Mouse (Mus musculus) kidney, postnatal 36 days (tissue): ENCODE data around the gene Srp72.
"Not testable (repeated sequence)": the region's sequence is repeated elsewhere in the genome, so short reads cannot be mapped to it uniquely, and the experiment has no call there.

Experiments used
- DNase-seq, 2 experiments: peaks; one replicate each; pipeline ENCODE4 v3.0.0; 2021 to 2022; ENCODE audit warnings: mixed read lengths in 2 of 2

Gene Srp72

DNA sequence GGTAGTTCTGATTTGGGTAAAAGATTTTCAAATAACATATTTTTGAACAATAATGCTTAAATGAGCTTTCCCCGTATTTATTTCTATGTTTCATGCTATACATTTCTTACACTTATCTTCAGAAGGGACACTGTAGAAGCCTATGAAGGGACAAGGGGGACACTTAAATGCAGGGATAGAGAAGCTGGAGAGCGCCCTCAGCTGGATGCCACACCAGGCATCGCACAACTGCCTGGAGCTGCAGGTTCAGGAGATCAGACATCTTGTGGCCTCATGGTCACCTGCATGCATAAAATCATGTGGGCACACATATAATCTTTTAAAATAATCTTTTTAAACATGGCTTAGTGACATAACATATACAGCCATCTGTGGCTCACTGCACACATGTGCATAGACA, 9.8 kb upstream of the Srp72 start:
- DNase-seq, result peak; percentile 26 to 61

DNA sequence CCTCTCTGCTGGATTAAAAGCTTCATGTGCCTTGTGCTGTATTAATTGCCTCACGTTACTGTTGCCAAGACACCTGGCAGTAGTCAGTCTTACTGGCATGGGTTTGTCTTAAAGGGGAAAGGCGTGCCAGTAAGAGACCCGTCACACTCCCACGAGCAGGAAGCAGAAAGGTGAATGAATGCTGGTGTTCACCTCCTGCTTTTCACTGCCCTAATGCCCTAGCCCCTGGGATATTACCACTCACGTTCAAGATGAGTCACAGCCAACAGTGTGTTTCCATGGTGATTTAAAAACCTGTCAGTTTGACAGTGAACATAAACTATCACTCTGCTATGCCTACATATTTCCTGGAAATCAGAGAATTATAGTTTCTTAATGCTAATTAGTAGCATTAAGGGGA, 5.2 kb upstream of the Srp72 start:
- DNase-seq, result peak; percentile 23 to 33

DNA sequence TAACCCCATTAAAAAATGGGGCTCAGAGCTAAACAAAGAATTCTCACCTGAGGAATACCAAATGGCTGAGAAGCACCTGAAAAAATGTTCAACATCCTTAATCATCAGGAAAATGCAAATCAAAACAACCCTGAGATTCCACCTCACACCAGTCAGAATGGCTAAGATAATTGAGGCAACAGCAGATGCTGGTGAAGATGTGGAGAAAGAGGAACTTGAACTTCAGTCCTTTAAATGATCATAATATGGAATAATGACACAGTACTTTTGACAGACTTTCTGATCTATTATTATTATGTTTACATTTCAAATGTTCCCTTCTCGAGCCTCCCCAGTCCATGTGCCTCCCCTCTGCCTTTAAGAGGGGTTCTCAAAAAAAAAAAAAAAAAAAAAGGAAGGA, 3.4 kb upstream of the Srp72 start:
- DNase-seq, result not testable (repeated sequence)

DNA sequence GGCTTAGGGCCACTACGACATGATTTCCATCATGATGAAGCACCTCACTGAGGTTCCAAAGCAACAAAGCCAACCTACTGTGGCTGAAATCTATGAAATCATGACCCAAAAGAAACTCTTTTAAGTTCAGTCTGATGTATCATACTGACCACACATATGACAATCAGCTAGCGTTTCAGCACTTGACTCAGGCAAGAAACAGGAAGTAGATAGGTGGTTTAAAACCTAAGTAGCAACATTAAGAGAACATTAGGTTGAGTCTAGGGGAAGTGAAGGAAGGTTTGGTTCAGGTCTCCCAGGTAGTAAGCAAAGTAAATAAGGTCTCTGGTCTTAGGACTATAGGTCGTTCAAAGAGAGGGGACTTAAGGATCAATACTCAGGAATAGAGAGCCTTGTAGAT, 995 bp upstream of the Srp72 start:
- DNase-seq, result no peak

DNA sequence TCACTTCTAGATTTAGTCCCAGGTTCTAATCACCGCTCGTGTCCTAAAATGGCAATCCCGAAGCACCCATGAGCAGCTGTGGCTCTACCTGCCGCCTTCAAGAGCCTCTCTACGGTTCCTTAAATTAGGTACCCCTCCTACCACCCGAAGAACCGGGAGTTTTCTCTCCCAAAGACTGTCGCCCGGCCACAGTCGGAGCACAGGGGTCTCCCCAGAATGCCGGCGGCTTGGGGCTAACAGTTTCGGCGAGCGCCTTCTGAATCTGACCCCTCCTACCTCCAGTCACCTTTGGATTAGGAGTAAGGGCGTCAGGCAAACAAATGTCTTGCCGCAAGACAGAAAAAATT, 303 bp upstream of the Srp72 start:
- no peak for DNase-seq

DNA sequence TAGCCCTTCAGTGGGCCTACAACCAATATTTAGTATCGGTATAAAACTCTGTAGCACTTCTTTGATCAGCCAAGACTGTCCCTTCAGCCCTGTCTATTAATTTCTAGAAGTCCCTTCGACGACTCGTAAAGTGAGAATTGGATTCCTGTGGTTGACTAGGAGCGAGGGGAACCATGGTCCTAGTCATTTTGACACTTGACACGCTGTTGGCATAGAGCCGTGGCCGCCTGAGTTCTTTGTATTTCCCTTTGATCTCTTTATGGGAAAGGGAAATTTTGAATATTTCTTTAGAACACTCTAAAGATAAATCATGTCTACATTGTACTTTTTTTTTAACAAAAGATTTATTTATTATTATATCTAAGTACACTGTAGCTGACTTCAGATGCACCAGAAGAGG, 1.3 kb downstream of the Srp72 start:
- peak in 1 of 2 experiments; percentile 12 for DNase-seq

DNA sequence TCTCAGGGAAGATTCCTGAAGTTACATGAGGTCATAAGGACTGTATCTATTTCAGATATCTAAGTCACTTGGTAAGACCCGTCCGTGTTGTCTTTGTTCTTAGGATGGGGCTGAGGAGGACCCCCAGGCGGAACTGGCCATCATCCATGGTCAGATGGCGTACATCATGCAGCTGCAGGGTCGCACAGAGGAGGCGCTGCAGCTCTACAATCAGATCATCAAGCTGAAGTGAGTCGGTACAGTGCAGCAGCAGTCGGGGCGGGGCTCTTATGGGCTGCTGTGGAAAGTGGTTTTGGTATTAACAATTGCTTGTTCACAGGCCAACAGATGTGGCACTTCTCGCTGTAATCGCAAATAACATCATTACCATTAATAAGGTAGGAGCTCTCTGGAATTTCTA, 9.5 kb downstream of the Srp72 start:
- no peak for DNase-seq

DNA sequence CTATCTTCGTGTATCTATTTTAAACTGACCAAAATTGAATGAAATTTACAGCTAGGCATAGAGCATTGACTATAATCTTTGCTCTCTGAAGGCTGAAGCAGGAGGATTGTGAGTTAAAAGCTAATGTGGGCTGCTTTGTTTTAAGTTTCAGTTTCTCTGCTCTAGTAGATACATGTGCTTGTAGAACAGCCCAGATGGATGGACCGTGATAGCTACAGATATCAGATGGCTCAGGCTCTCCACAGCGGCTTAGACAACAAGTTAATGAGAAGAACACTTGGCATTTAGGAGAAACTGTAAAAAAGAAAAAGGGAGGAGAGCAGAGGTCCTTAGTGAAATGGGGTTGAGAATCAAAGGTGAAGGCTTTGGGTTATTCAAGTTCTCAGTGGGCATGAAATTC, 16.3 kb downstream of the Srp72 start:
- DNase-seq, result no peak

DNA sequence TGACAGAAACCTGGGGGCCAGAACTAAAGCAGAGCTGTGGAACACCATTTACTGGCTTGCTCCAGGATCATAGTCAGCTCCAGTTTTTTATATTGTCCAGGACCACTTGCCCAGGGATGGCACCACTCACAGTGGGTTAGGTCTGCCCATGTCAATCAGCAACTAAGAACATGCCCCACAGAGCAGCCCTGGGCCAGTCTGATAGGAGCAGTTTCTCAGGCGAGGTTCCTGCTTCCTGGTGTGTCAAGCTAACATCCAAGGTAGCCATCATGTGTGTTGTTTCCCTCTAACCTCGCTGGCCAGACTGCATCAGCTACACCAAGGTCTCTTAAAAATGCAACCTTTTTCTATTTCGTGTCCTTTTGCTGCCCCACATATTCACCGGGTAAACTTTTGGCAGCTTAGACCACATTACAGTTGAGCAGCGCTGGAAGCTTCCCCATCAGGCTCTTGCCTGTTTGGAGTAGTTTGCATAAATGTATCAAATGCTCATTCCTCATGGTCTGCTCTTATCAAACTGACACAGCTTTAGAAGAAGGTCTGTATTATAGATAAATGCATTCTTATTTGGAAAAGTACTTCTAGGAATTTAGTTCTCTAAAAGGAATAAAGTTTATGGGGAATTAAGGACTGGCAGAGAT, 18.8 kb downstream of the Srp72 start:
- DNase-seq, result no peak

DNA sequence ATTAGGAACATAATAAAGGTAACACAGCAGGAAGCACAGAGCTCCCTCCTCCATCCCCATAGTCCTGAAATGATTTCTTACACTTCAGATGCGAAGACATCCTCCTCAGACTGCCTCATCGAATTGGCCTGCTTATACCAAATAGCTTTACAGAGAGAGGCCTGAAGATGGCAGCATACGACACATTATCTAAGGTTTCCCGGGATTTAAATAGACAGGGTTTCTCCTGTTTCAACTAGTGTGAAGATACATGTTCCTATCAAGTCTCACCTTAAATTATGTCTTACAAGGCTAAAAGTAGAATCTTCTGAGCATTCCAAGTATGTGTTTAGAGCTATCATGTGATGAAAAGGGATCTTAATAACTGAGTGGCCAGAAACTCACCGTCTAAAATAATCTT, 23.9 kb downstream of the Srp72 start:
- peak in 1 of 2 experiments; percentile 22 for DNase-seq

DNA sequence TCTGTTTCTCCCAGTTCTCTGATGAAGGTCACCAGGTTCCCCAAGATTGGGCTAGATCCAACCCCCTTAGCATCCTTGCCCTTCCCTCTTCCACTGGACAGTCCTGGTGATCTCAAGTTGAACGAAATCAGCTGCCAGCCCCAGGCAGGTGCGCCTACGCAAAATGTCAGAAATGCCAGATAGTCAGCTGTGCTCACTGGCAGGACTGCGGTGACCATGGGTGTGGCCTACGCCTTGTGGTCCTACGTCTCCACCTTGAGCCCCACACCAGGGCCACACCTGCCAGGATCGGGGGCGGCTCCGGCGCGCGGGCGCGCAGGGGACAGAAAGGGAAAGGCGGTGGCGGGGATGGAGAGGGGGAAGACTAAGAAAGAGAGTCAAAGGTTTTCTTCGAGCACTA, 26.7 kb downstream of the Srp72 start:
- DNase-seq, result no peak

DNA sequence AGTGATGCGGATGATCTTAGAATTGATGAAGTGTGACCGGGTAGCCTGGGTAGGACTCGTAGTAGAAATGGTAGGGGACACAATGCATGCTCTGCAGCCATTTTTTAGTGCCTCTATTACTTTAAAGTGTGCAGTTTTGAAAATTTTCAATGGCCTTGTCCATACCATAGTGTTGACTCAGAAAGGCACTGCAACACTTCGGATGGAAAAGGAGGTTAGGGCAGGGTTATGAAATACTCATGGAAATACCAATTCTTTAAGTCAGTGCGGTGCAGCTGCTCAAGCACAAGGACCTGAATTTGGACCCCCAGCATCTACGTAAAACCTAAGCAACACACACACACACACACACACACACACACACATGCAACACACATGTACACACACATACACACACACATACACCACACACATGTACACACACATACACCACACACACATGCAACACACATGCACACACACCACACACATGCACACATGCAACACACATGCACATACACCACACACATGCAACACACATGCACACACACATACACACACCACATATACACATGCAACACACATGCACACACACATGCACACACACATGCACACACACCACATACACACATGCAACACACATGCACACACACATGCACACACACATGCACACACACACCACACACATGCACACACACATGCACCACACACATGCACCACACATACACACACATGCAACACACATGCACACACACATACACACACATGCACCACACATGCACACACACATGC, 29.8 kb downstream of the Srp72 start, which contains the start of gene Arl9:
Gene Arl9 (plus strand): TSS at position 5 of the 771 bp plus-strand sequence.
- no peak for DNase-seq

DNA sequence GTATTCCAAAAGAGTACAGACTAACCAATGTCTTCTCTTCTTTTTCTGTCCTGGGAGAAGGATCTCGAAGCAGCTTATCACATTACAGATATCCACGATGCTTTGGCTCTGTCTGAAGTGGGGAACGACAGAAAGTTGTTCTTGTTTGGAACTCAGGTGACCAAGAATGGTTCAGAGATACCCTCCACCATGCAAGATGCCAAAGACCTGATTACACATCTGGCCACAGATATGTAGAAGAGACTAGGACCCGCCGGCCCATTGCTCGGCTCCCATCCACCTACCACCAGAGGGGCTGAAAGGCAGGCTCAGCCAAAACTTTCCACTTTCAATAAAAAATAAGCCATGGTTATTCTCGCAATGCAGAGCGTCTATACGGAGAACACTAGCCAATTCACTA, 35.9 kb downstream of the Srp72 start:
- no peak for DNase-seq

DNA sequence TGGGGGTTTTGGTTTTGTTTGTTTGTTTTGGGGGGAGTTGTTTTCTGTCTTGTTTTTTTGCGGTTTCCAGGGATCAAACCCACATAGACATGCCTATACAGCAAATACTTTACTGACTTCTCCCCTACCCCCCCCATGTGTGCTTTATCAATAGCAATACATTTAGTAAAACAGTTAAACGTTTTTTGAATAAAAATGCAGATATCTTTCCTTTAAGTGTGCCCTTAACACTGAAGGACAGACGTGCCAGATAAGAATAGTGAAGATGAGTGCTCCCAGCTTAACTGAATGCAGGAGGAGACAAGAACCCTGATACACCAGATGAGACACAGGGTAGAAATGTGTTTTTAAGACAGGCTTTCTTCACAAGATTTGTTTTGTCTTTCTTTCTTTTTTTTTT, 36.6 kb downstream of the Srp72 start:
- no peak for DNase-seq

DNA sequence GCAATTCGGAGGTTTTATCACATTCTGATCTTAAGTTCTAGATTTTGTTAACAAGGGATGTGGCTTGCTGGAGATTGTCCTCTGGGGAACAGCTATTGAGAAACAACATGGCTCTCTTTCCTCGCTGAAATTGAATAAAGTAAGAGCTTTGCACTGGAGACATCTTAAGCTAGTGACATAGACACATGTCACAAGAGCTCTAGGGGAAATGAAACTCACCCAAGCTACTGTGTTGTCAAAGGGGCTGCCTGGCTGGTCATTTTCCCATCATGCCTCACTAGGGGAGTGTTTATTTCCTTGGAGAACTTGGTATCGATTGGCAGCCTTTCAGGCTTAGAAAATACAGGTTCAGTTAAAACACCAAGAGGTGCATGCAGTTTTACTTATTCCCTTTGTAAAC, 38.7 kb downstream of the Srp72 start:
- no peak for DNase-seq

DNA sequence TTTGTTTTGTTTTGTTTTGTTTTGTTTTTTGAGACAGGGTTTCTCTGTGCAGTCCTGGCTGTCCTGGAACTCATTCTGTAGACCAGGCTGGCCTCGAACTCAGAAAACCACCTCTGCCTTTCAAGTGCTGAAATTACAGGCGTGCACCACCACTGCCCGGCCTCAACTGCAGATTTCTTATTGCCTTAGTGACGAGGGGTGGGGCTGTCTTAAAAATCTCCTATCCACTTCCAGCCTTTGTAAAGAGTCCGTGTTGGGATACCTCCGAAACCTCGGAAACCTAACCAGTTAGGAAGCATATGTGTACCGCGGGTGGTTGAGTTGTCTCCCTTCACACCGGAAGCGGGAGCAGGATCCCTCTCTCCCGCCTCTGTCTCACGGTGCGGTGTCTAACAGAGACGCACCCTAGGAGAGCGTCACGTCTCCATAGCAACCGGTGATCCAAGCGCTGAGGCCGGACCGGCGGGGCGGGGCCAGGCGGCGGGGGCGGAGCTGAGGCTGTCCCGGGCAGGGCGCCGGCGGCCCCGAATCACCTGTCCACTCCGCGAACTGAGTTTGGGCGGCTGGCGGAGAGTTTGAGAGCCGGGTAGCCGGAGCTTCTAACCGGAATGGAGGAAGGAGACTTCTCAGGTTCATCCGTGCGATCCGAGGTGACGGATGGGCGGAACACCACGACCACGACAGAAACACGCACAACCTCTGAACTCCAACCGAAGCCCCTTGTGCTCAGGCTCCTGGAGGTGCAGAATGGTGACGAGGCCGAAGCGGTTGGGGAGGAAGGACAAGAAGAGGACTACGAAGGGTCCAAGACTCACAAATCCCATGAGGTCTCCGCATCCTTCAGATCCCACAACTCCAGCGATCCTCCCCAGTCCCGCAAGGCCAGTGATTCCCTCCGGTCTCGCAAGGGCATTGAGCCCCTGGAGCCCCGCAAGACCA, 41.3 kb downstream of the Srp72 start, which contains the start of gene Thegl:
Gene Thegl (plus strand): TSS at position 480 of the 939 bp plus-strand sequence.
- peak; percentile 88 to 94 for DNase-seq

DNA sequence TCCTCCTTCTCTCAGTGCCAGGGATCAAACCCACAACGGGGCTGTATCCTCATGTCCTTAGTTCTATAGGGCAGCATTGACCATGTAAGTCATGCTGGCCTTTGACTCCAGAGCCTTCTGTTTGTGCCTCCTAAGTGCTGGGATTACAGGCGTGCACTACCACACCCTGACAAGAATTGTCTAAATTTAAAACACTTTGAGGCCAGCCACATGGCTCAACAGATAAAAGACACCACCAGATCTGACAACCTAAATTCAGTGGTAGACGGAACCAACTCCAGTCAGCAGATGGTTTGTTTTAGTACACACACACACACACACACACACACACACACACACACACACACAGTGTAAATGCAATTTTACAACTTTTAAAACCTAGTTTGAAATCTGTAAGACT, 53.6 kb downstream of the Srp72 start:
- no peak for DNase-seq

DNA sequence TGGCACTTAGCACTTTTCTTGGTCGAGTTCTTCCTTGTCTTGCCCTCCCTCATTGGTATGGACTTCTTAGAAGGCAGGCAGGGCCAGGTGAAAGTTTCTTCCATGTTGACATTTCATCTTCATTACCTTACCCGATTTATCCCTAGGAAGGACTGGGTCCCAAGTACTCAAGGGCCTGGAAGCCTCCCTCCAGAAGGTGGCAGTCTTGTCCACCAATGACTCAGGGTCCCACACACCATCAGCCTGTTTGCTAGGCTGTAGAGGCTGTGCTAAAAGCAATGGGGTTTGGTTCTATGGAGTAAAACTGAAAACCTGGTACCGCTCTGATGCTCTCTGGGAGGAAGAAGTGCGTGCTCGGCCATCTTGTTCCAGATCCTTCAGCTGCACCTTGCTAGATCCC, 55.3 kb downstream of the Srp72 start:
- DNase-seq, result peak; percentile 6 to 52

DNA sequence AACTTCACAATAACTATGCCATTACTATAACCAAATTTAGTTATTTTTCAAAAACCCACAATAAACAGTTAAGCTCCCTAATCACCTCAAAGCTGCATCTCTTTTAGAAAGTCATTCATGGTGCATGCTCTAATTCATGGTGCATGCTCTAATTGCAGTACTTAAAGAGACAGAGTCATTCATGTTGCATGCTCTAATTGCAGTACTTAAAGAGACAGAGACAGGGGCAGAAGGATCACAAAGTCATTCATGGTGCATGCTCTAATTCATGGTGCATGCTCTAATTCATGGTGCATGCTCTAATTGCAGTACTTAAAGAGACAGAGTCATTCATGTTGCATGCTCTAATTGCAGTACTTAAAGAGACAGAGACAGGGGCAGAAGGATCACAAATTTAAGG, 60.6 kb downstream of the Srp72 start:
- DNase-seq, result not testable (repeated sequence)

DNA sequence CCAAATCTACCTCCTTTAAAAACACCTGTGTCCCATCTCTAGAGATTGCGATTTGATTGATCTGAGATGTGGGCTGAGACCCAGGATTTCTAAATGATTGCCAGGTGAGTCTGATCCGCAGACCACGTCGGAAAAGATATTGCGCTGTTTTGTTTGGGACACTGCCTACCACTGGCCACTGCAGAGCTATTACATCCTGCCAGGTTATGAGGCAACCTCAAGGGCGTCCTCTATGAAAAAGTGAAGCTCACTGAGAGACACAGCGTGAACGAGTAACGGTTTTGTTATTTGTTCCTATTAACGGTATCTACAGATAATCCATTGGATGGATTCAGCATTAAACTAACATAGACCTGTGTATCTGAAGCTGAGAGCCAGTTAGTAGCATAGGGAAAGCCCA, 64.0 kb downstream of the Srp72 start:
- no peak for DNase-seq

DNA sequence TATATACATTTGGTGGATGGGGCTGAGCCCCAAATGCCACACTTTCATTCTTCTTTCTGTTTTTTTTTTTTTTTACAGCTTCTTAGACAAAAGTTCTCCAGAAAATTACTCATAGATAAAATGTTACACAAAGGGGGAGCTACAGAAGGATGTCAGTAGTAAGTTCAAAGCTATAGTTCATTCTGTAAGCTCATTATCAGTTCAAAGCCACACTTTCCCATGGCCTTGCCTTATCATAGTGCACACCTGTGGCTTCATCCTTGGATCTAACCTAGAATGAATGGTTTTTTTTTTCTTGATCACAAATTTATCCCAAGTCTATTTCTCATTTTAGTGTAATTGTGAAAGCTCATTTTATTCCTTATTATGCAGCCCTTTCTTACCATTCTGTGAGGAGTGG, 64.9 kb downstream of the Srp72 start:
- DNase-seq, result no peak

DNA sequence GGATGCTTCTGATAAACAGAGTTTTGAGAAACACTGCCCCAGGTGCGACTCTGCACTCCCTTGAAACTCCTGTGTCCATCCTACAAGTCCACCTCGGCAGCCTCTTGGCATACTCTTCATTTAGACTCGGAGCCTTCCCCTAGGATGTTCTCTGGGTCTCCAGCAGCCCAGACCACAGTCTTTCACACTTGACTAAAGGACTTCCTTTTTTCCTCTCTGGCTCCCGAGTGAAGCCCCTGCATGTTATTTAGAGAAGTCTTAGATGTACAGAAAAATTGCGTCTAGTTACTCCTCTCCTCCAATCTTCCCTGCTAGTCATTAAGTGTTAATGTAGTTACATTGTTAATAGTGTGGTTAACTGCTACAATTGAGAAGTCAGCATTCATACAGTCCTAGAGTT, 69.9 kb downstream of the Srp72 start:
- no peak for DNase-seq
